In the genomic region with DNA sequence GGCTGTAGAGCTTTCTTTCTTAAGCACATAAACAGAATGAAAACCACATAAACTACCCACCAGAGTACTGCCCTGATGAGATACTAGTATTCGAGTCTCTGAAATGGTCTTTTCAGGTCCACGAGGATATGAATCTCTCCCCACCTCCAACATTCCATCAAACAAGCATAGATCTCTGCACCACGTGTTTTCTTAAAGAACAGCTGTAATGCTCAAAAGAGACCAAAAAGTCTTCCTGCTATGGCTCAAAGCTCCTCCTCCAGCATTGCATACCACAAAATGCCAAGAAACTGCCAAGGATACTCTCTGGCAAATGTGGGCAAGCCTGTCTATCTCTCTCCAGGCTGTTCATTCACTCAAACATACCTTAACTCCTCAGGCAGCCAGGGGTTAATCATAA, we compare ENCODE assay signal across 9 mouse cellular contexts. TPM values are rescaled to one million over a fixed set of nuclear protein-coding genes. Genes with fewer than 3 reads are reported as not detected.
DNase-seq lines count a peak whose midpoint lies in the region; ATAC-seq and TF ChIP-seq lines count a peak whose summit lies in the region.
"Had no signal": no experiment of that assay in that cellular context is flagged by ENCODE, and none has a peak within 500 bp of the region (broad histone marks: within the 10 kb centered on the region; RNA-seq: fewer than 3 reads in every experiment).

No protein-coding gene starts in this region.

- no peaks in the 10 kb centered on the region for H3K27me3 ChIP-seq in heart, embryonic 16.5 days (ENCODE audit: control insufficient read depth, insufficient read depth, low read length)
- H3K27me3 ChIP-seq in MEL (ENCODE audit: control insufficient read depth in 1 of 2, insufficient read depth in 2 of 2, low read length in 2 of 2): no peaks in the 10 kb centered on the region
- no peaks in the 10 kb centered on the region for H3K27me3 ChIP-seq in hindbrain, embryonic 13.5 days
- no peaks in the 10 kb centered on the region for H3K27me3 ChIP-seq in midbrain, embryonic 14.5 days (ENCODE audit: control insufficient read depth, insufficient read depth, low read length)

- H3K9me3 ChIP-seq in heart, embryonic 16.5 days (replicated peaks; ENCODE audit: control insufficient read depth, low read length): no peaks in the 10 kb centered on the region
- H3K9me3 ChIP-seq in MEL (replicated peaks; ENCODE audit: insufficient read depth, low read length): no peaks in the 10 kb centered on the region
- no peaks in the 10 kb centered on the region for H3K9me3 ChIP-seq in hindbrain, embryonic 13.5 days
- no peaks in the 10 kb centered on the region for H3K9me3 ChIP-seq in midbrain, embryonic 14.5 days (ENCODE audit: control insufficient read depth, low read length)

- peak overlapping the region; percentile 95 for H3K27ac ChIP-seq in heart, embryonic 16.5 days (ENCODE audit: low read length)
- no peak overlapping the region for H3K27ac ChIP-seq in MEL (ENCODE audit: control insufficient read depth, low read depth, low read length)
- no peak overlapping the region for H3K27ac ChIP-seq in hindbrain, embryonic 13.5 days
- no peak overlapping the region for H3K27ac ChIP-seq in midbrain, embryonic 14.5 days (replicated peaks; ENCODE audit: low read depth, low read length)

- peak overlapping the region; percentile 81 for H3K9ac ChIP-seq in heart, embryonic 16.5 days (ENCODE audit: low read length)
- no peak overlapping the region; the same call in 1 of the 2 replicates for H3K9ac ChIP-seq in MEL (ENCODE audit: control insufficient read depth, low read depth, low read length, poor library complexity, severe bottlenecking)
- H3K9ac ChIP-seq in hindbrain, embryonic 13.5 days: peak overlapping the region; percentile 74; the same call in 1 of the 2 replicates
- peak overlapping the region; percentile 34; the same call in 1 of the 2 replicates for H3K9ac ChIP-seq in midbrain, embryonic 14.5 days (replicated peaks; ENCODE audit: low read length)

- 3% methylated on average over 3 of the region's 3 CpGs for WGBS in heart, embryonic 16.5 days
- 24% methylated on average over 3 of the region's 3 CpGs for WGBS in hindbrain, embryonic 13.5 days
- WGBS in midbrain, embryonic 14.5 days: 15% methylated on average over 3 of the region's 3 CpGs

- peak overlapping the region; percentile 88 for H3K4me2 ChIP-seq in heart, embryonic 16.5 days (ENCODE audit: low read depth, low read length)
- peak overlapping the region; percentile 75 for H3K4me2 ChIP-seq in hindbrain, embryonic 13.5 days
- H3K4me2 ChIP-seq in midbrain, embryonic 14.5 days (ENCODE audit: low read length): peak overlapping the region; percentile 58

- H3K4me1 ChIP-seq in heart, embryonic 16.5 days (ENCODE audit: control insufficient read depth, insufficient read depth, low read length): peaks cover 27% of the 10 kb centered on the region
- H3K4me1 ChIP-seq in MEL (ENCODE audit: control insufficient read depth in 1 of 2, insufficient read depth in 2 of 2, low read length in 2 of 2): peaks cover 0 to 6% of the 10 kb centered on the region in 2 experiments; a peak in 1 of 4 replicates
- H3K4me1 ChIP-seq in hindbrain, embryonic 13.5 days (replicated peaks): peaks cover 21% of the 10 kb centered on the region
- peaks cover 10% of the 10 kb centered on the region for H3K4me1 ChIP-seq in midbrain, embryonic 14.5 days (ENCODE audit: control insufficient read depth, insufficient read depth, low read length)

- TF ChIP-seq RAD21 in MEL (IDR thresholded peaks at IDR 0.05; ENCODE audit: low read depth, low read length): no peak

- ATAC-seq in heart, embryonic 16.5 days (replicated peaks; ENCODE audit: extremely low read depth, insufficient read depth, low FRiP score): no peak
- no peak for ATAC-seq in hindbrain, embryonic 13.5 days (ENCODE audit: low FRiP score)
- ATAC-seq in midbrain, embryonic 14.5 days (ENCODE audit: low FRiP score, low TSS enrichment): no peak

- no peak for DNase-seq in heart, postnatal 4 days
- DNase-seq in MEL (ENCODE audit: low read depth, low spot score): no peak
- DNase-seq in midbrain, embryonic 14.5 days: no peak
- DNase-seq in adrenal gland, postnatal 4 days (ENCODE audit: low spot score in 2 of 2): no peak
- no peak for DNase-seq in embryo, embryonic 11 days
- DNase-seq in cerebellum, postnatal 4 days (ENCODE audit: low spot score in 2 of 2): no peak

- H3K79me2 ChIP-seq in MEL (ENCODE audit: control insufficient read depth, insufficient read depth, low read length, poor library complexity): peaks cover 2% of the 10 kb centered on the region; the same call in 1 of the 2 replicates

- no peak for TF ChIP-seq EP300 in MEL (IDR thresholded peaks at IDR 0.05; ENCODE audit: low read depth in 1 of 2, low read length in 2 of 2)

- H3K4me3 ChIP-seq in heart, embryonic 16.5 days (ENCODE audit: low read length): peak overlapping the region; percentile 85
- peak overlapping the region; percentile 90 to 94 for H3K4me3 ChIP-seq in MEL (ENCODE audit: control insufficient read depth in 1 of 2, insufficient read depth in 1 of 2, low read depth in 2 of 2, low read length in 2 of 2)
- H3K4me3 ChIP-seq in hindbrain, embryonic 13.5 days: peak overlapping the region; percentile 52
- peak overlapping the region; percentile 39 for H3K4me3 ChIP-seq in midbrain, embryonic 14.5 days (replicated peaks; ENCODE audit: low read depth, low read length)

- no peak for TF ChIP-seq CTCF in MEL (IDR thresholded peaks at IDR 0.05 in 2 of 3, conservative IDR thresholded peaks at IDR 0.05 in 1 of 3; ENCODE audit: control insufficient read depth in 1 of 3, insufficient read depth in 1 of 3, low read depth in 2 of 3, low read length in 3 of 3, poor library complexity in 1 of 3, severe bottlenecking in 1 of 3)

- TF ChIP-seq POLR2A in MEL (IDR thresholded peaks at IDR 0.05; ENCODE audit: control insufficient read depth in 1 of 2, insufficient read depth in 1 of 2, low read depth in 1 of 2, low read length in 2 of 2, poor library complexity in 1 of 2): no peak

- H3K36me3 ChIP-seq in heart, embryonic 16.5 days (ENCODE audit: control insufficient read depth, insufficient read depth): no peaks in the 10 kb centered on the region
- peaks cover 0 to 8% of the 10 kb centered on the region in 2 experiments; a peak in 2 of 4 replicates for H3K36me3 ChIP-seq in MEL (ENCODE audit: control insufficient read depth in 1 of 2, insufficient read depth in 2 of 2, low read length in 2 of 2)
- H3K36me3 ChIP-seq in hindbrain, embryonic 13.5 days: no peaks in the 10 kb centered on the region
- H3K36me3 ChIP-seq in midbrain, embryonic 14.5 days (ENCODE audit: control insufficient read depth, insufficient read depth, low read length): no peaks in the 10 kb centered on the region

TF ChIP-seq in MEL, 35 proteins besides CTCF, POLR2A, EP300 and RAD21 (continues in another document):
- no peak for TF ChIP-seq MAFK (IDR thresholded peaks at IDR 0.05; ENCODE audit: borderline replicate concordance, low read depth, low read length)

RNA-seq across cellular contexts. Expression of a gene that starts 4.8 kb away (rescaled TPM):
- 35.8 and 37.7 TPM in 2 replicates for polyA plus RNA-seq in heart, embryonic 16.5 days (2015; fragmentation: Nextera tagmentation; extraction: Ambion mirVana)
- 10 to 100 TPM; 95.9 to 97.3 TPM for total RNA-seq in heart, postnatal 4 days (2021)
- total RNA-seq in MEL (2012; rRNA removed): 5.1 and 5.8 TPM in 2 replicates
- 10 to 100 TPM in 1 of 2 experiments, not detected in 1; 23.5 TPM for polyA plus RNA-seq in MEL (2012; ENCODE audit: insufficient read depth in 1 of 2, insufficient read length in 2 of 2, low read depth in 1 of 2, low replicate concordance in 2 of 2, missing spikeins in 1 of 2)
- 11.1 and 13.1 TPM in 2 replicates for polyA plus RNA-seq in hindbrain, embryonic 13.5 days (2015; fragmentation: Nextera tagmentation; extraction: Ambion mirVana)
- polyA plus RNA-seq in midbrain, embryonic 14.5 days (2014; fragmentation: Nextera tagmentation; extraction: Ambion mirVana): 5.0 and 7.1 TPM in 2 replicates
- total RNA-seq in adrenal gland, postnatal 4 days (2021): 100 to 1,000 TPM in 1 of 2 experiments, 10 to 100 TPM in 1; 90.2 to 104 TPM

RNA-seq across cellular contexts. Expression of a gene that starts 19.0 kb away (rescaled TPM):
- polyA plus RNA-seq in heart, embryonic 16.5 days (2015; fragmentation: Nextera tagmentation; extraction: Ambion mirVana): 0.88 and 1.0 TPM in 2 replicates
- total RNA-seq in heart, postnatal 4 days (2021): 1 to 10 TPM in 1 of 2 experiments, under 1 TPM in 1; 0.48 to 1.2 TPM
- total RNA-seq in MEL (2012; rRNA removed): 11.8 and 15.6 TPM in 2 replicates
- 10 to 100 TPM in 1 of 2 experiments, not detected in 1; 17.8 TPM for polyA plus RNA-seq in MEL (2012; ENCODE audit: insufficient read depth in 1 of 2, insufficient read length in 2 of 2, low read depth in 1 of 2, low replicate concordance in 2 of 2, missing spikeins in 1 of 2)
- 0.75 and 1.3 TPM in 2 replicates for polyA plus RNA-seq in hindbrain, embryonic 13.5 days (2015; fragmentation: Nextera tagmentation; extraction: Ambion mirVana)
- polyA plus RNA-seq in midbrain, embryonic 14.5 days (2014; fragmentation: Nextera tagmentation; extraction: Ambion mirVana): 0.70 and 1.3 TPM in 2 replicates
- total RNA-seq in adrenal gland, postnatal 4 days (2021): 1 to 10 TPM; 4.8 to 8.2 TPM

RNA-seq across cellular contexts. Expression of a gene that starts 36.3 kb away (rescaled TPM):
- polyA plus RNA-seq in heart, embryonic 16.5 days (2015; fragmentation: Nextera tagmentation; extraction: Ambion mirVana): 45.1 and 46.1 TPM in 2 replicates
- 10 to 100 TPM; 39.6 to 41.5 TPM for total RNA-seq in heart, postnatal 4 days (2021)
- total RNA-seq in MEL (2012; rRNA removed): 13.8 and 17.2 TPM in 2 replicates
- 10 to 100 TPM in 1 of 2 experiments, not detected in 1; 19.6 TPM for polyA plus RNA-seq in MEL (2012; ENCODE audit: insufficient read depth in 1 of 2, insufficient read length in 2 of 2, low read depth in 1 of 2, low replicate concordance in 2 of 2, missing spikeins in 1 of 2)
- 19.6 and 21.7 TPM in 2 replicates for polyA plus RNA-seq in hindbrain, embryonic 13.5 days (2015; fragmentation: Nextera tagmentation; extraction: Ambion mirVana)
- polyA plus RNA-seq in midbrain, embryonic 14.5 days (2014; fragmentation: Nextera tagmentation; extraction: Ambion mirVana): 15.1 and 16.8 TPM in 2 replicates
- total RNA-seq in adrenal gland, postnatal 4 days (2021): 10 to 100 TPM; 23.2 to 25.9 TPM

RNA-seq across cellular contexts. Expression of a gene that starts 50.3 kb away (rescaled TPM):
- polyA plus RNA-seq in heart, embryonic 16.5 days (2015; fragmentation: Nextera tagmentation; extraction: Ambion mirVana): not detected in 2 replicates
- total RNA-seq in heart, postnatal 4 days (2021): not detected
- not detected in 2 replicates for total RNA-seq in MEL (2012; rRNA removed)
- under 1 TPM in 1 of 2 experiments, not detected in 1; 0.04 TPM for polyA plus RNA-seq in MEL (2012; ENCODE audit: insufficient read depth in 1 of 2, insufficient read length in 2 of 2, low read depth in 1 of 2, low replicate concordance in 2 of 2, missing spikeins in 1 of 2)
- 0.14 and 0.21 TPM in 2 replicates for polyA plus RNA-seq in hindbrain, embryonic 13.5 days (2015; fragmentation: Nextera tagmentation; extraction: Ambion mirVana)
- polyA plus RNA-seq in midbrain, embryonic 14.5 days (2014; fragmentation: Nextera tagmentation; extraction: Ambion mirVana): 0.12 and 0.17 TPM in 2 replicates
- not detected for total RNA-seq in adrenal gland, postnatal 4 days (2021)
- polyA plus RNA-seq: gonadal fat pad, adult 2 months had no signal

RNA-seq across cellular contexts. Expression of a gene that starts 56.6 kb away (rescaled TPM):
- 29.6 and 30.4 TPM in 2 replicates for polyA plus RNA-seq in heart, embryonic 16.5 days (2015; fragmentation: Nextera tagmentation; extraction: Ambion mirVana)
- 10 to 100 TPM; 24.5 to 28.7 TPM for total RNA-seq in heart, postnatal 4 days (2021)
- total RNA-seq in MEL (2012; rRNA removed): 49.3 and 50.2 TPM in 2 replicates
- polyA plus RNA-seq in MEL (2012; ENCODE audit: insufficient read depth in 1 of 2, insufficient read length in 2 of 2, low read depth in 1 of 2, low replicate concordance in 2 of 2, missing spikeins in 1 of 2): 100 to 1,000 TPM in 1 of 2 experiments, 10 to 100 TPM in 1; 89.8 to 627 TPM
- polyA plus RNA-seq in hindbrain, embryonic 13.5 days (2015; fragmentation: Nextera tagmentation; extraction: Ambion mirVana): 24.6 and 29.5 TPM in 2 replicates
- polyA plus RNA-seq in midbrain, embryonic 14.5 days (2014; fragmentation: Nextera tagmentation; extraction: Ambion mirVana): 13.5 and 19.5 TPM in 2 replicates
- 10 to 100 TPM; 28.4 to 34.0 TPM for total RNA-seq in adrenal gland, postnatal 4 days (2021)

Comparison
In these comparisons a context has a peak if more than half of its experiments do, and no peak if none do; other contexts are left out.
1. H3K4me3 ChIP-seq: peak in every context shown above with its lines; median percentile 92 in MEL; 85 in heart, embryonic 16.5 days; 52 in hindbrain, embryonic 13.5 days; 39 in midbrain, embryonic 14.5 days.